Mouse (Mus musculus) thymus, adult 2 months (tissue): ENCODE measurements around the gene Knl1. TPM values are rescaled to one million over a fixed set of nuclear protein-coding genes. Genes with fewer than 3 reads are reported as not detected.

Source experiments
- DNase-seq: peaks from one replicate; pipeline ENCODE4 v3.0.0; 2021
- H3K27ac ChIP-seq: fragments of 200-500 bp; 2 replicates; pipeline ENCODE4 v1.5.1; 2012; ENCODE audit warnings: low read length, control low read depth; ENCODE audit not compliant: control insufficient read depth, insufficient read depth
- H3K27me3 ChIP-seq: fragments of 200-500 bp; 2 replicates; pipeline ENCODE4 v1.6.1; 2012; ENCODE audit warnings: mild to moderate bottlenecking, low read length, moderate library complexity, mixed read lengths; ENCODE audit not compliant: control insufficient read depth, insufficient read depth
- H3K36me3 ChIP-seq: fragments of 200-500 bp; 2 replicates; pipeline ENCODE4 v1.6.1; 2012; ENCODE audit warnings: mild to moderate bottlenecking, low read length, moderate library complexity; ENCODE audit not compliant: control insufficient read depth, insufficient read depth
- H3K4me1 ChIP-seq: fragments of 200-500 bp; replicated peaks from 2 replicates; pipeline ENCODE4 v1.6.1; 2012; ENCODE audit warnings: low read length; ENCODE audit not compliant: control insufficient read depth, insufficient read depth
- H3K4me3 ChIP-seq: fragments of 200-500 bp; 2 replicates; pipeline ENCODE4 v1.5.1; 2012; ENCODE audit warnings: mild to moderate bottlenecking, low read length, control low read depth, moderate library complexity; ENCODE audit not compliant: control insufficient read depth, insufficient read depth
- CTCF ChIP-seq: fragments of 200-500 bp; IDR thresholded peaks from 2 replicates; pipeline ENCODE4 v1.5.1; 2012; ENCODE audit warnings: mild to moderate bottlenecking, control low read depth, low read length, moderate library complexity, borderline replicate concordance; ENCODE audit not compliant: control insufficient read depth, poor library complexity, insufficient read depth; ENCODE audit errors: extremely low read depth
- POLR2A ChIP-seq: fragments of 200-500 bp; IDR thresholded peaks from 2 replicates; pipeline ENCODE4 v1.6.1; 2012; ENCODE audit warnings: mild to moderate bottlenecking, low read length, control low read depth, moderate library complexity; ENCODE audit not compliant: control insufficient read depth, poor library complexity, insufficient read depth; ENCODE audit errors: extremely low read depth
- WGBS: fragments of 180-500 bp; shearing (Covaris S2); methylation state at CpG from one replicate; pipeline ENCODE4 v1.1.7; 2018; 5-methylcytosine and 5-hydroxymethylcytosine counted together
- polyA plus RNA-seq: library from polyadenylated mRNA; depleted of rRNA; stranded (reverse); fragments of >200 nt; gene quantifications from 2 replicates; pipeline ENCODE4 v1.2.3, GENCODE M21; 2012

Knl1 gene
- polyA plus RNA-seq, 1 experiment, result 3.8 TPM

- H3K27ac ChIP-seq, result no peak overlapping the region
- WGBS, result 96% methylated on average over 2 of the region's 2 CpGs
- no peak for DNase-seq
- no peaks in the 10 kb centered on the region for H3K4me1 ChIP-seq
- H3K36me3 ChIP-seq, result peaks cover 51% of the 10 kb centered on the region
- no peak overlapping the region for H3K4me3 ChIP-seq
- H3K27me3 ChIP-seq, result no peaks in the 10 kb centered on the region
- TF ChIP-seq POLR2A, result no peak
- no peak for TF ChIP-seq CTCF
Measured at GRCm38 (mm10) chr2:119086156-119086555, 39.2 kb downstream of the Knl1 start.

DNA sequence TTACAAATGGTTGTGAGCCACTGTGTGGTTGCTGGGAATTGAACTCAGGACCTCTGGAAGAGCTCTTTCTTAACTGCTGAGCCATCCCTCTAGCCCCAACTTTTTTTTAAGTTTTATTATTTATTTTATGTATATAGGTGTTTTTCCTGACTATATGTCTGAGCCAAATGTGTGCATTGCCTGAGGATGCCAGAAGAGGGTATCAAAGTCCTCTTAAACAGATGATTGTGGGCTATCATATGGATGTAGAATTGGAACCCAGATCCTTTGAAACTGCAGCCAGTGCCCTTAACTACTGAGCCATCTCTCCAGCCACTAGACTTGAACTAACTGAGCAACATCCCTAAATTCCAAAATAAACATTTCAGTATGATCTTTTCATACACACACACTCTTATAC is 54.6 kb downstream of the Knl1 start:
- no peaks in the 10 kb centered on the region for H3K4me1 ChIP-seq
- H3K36me3 ChIP-seq, result peaks cover 57% of the 10 kb centered on the region
- H3K4me3 ChIP-seq, result no peak overlapping the region
- no peak overlapping the region for H3K27ac ChIP-seq
- no peak for DNase-seq
- no peak for TF ChIP-seq CTCF
- TF ChIP-seq POLR2A, result no peak
- H3K27me3 ChIP-seq, result no peaks in the 10 kb centered on the region

GRCm38 (mm10) chr2:119106583-119106982 is 59.7 kb downstream of the Knl1 start:
- TF ChIP-seq POLR2A, result no peak
- no peak for TF ChIP-seq CTCF
- Histone ChIP-seq H3K36me3 (peaks cover 28% of the 10 kb centered on the region), H3K27me3 (no peaks in the 10 kb centered on the region), H3K27ac (no peak overlapping the region), H3K4me1 (no peaks in the 10 kb centered on the region), H3K4me3 (no peak overlapping the region)
- no peak for DNase-seq
- 90% methylated on average over 5 of the region's 5 CpGs for WGBS

DNA sequence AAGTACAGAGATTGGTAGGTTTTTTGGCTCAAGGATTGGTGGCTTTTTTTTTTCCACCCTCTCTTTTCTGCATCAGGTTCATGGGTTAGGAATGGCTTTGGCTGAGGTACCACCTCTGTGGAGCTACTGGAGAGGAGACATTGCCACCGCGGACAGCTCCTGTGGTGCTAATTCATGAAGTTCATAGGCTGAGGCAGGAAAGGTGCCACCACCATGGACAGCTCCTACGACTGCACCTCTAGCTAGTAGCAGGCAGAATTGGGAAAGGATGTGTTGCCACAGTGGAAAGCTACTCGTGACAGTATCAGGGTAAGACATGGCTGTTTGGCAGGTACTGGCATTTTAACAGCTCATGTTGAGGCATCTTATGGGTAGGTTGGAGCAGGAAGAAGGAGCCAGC is 61.6 kb downstream of the Knl1 start:
- peaks cover 7% of the 10 kb centered on the region; the same call in 1 of the 2 replicates for H3K4me1 ChIP-seq
- DNase-seq, result peak; percentile 3
- no peak overlapping the region for H3K27ac ChIP-seq
- 80% methylated on average over 4 of the region's 4 CpGs for WGBS
- no peaks in the 10 kb centered on the region for H3K27me3 ChIP-seq
- peaks cover 10% of the 10 kb centered on the region; the same call in 1 of the 2 replicates for H3K36me3 ChIP-seq
- no peak overlapping the region for H3K4me3 ChIP-seq
- TF ChIP-seq CTCF, result no peak
- no peak for TF ChIP-seq POLR2A

GRCm38 (mm10) chr2:119111060-119111459 is 64.1 kb downstream of the Knl1 start:
- H3K27me3 ChIP-seq, result no peaks in the 10 kb centered on the region
- H3K4me3 ChIP-seq, result no peak overlapping the region
- TF ChIP-seq POLR2A, result no peak
- no peak for TF ChIP-seq CTCF
- H3K27ac ChIP-seq, result no peak overlapping the region
- peaks cover 8% of the 10 kb centered on the region; the same call in 1 of the 2 replicates for H3K4me1 ChIP-seq
- H3K36me3 ChIP-seq, result no peaks in the 10 kb centered on the region
- no peak for DNase-seq
- 95% methylated on average over 3 of the region's 3 CpGs for WGBS

- Histone ChIP-seq H3K27me3 (no peaks in the 10 kb centered on the region), H3K4me3 (peak within 1 kb of the TSS; percentile 59), H3K27ac (peak within 1 kb of the TSS; percentile 35; the same call in 1 of the 2 replicates), H3K36me3 (no peaks in the 10 kb centered on the region), H3K4me1 (peaks cover 8% of the 10 kb centered on the region; the same call in 1 of the 2 replicates)
- TF ChIP-seq POLR2A, result peak; percentile 49; the same call in 1 of the 2 replicates
- peak; percentile 56; the same call in 1 of the 2 replicates for TF ChIP-seq CTCF
- DNase-seq, result peak; percentile 79
- under 1% methylated on average over 51 of the region's 51 CpGs for WGBS
Measured at GRCm38 (mm10) chr2:119112438-119113112, 65.7 kb downstream of the Knl1 start, which contains the start of gene Rad51. TSS of gene Rad51 (plus strand) at chr2:119112793.
